Mouse (Mus musculus): ENCODE data around the gene Ubqln4.

GRCm38 (mm10) chr3:88570341-88570740 is 16.8 kb downstream of the Ubqln4 start:
- no peak for TF ChIP-seq CTCF (IDR thresholded peaks at IDR 0.05; ENCODE audit: control insufficient read depth, insufficient read depth, insufficient read length)
- no peak for TF ChIP-seq CEBPB (IDR thresholded peaks at IDR 0.05; ENCODE audit: low read depth)
- no peak for TF ChIP-seq USF1 (IDR thresholded peaks at IDR 0.05; ENCODE audit: low read depth)
- TF ChIP-seq MYOG (IDR thresholded peaks at IDR 0.05; ENCODE audit: control insufficient read depth, extremely low read depth, insufficient read length), result no peak
- TF ChIP-seq MYOD1 (IDR thresholded peaks at IDR 0.05; ENCODE audit: control insufficient read depth, insufficient read length, low read depth), result no peak
- no peak for TF ChIP-seq MAX (IDR thresholded peaks at IDR 0.05)

Data from C2C12 (cell line).